Mouse (Mus musculus) small intestine, adult 2 months (tissue): Measurements from ENCODE around the gene Atp12a.

Experiments used
- CTCF ChIP-seq: fragments of 200-500 bp; IDR thresholded peaks from 2 replicates; pipeline ENCODE4 v1.5.1; 2012; ENCODE audit warnings: low read depth, mild to moderate bottlenecking, control low read depth, inconsistent platforms, low read length, moderate library complexity, mixed read lengths; ENCODE audit not compliant: insufficient replicate concordance, insufficient read length; ENCODE audit errors: extremely low read depth
- POLR2A ChIP-seq: fragments of 200-500 bp; IDR thresholded peaks from 2 replicates; pipeline ENCODE4 v1.6.1; 2012; ENCODE audit warnings: low read depth, mild to moderate bottlenecking, control low read depth, inconsistent platforms, low read length, moderate library complexity

DNA sequence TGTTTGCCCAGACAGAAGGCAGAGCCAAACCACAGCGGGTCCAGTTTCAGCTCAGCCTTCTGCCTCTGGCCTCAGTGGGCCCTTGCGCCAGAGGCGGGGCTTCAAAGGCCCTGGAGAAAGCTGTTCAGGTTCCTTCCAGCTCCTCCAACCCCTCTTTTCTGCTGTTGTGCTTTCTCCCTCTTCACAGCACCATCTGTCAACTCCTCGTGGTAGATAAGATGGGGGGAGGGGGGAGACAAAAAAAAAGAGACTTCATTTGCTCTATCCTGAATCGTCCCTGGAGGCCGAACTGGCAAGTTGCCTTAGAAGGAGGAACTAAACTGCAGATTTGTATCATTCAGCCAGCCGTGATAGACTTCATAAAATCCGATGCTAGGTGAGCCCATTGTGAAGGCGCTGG lies 27.8 kb upstream of the Atp12a start:
- TF ChIP-seq POLR2A, result no peak
- TF ChIP-seq CTCF, result no peak
